Mouse (Mus musculus) ZHBTc4 (cell line): ENCODE measurements at regions not wholly inside any gene's neighbourhood (a gene's known extent, or its start where the extent isn't known, plus 50 kb on each side); places are given as distances from the start of the nearest gene placed in this dataset.
A peak's percentile ranks its signal among the peaks of the same experiment; 100 is the strongest.
"Not testable (repeated sequence)": the region's sequence is repeated elsewhere in the genome, so short reads cannot be mapped to it uniquely, and the experiment has no call there.

Experiments
- DNase-seq: peaks from one replicate; pipeline ENCODE4 v3.0.0-alpha.2; 2011; ENCODE audit warnings: low read depth, low spot score

- DNase-seq, result no peak
These were observed 216.2 kb upstream of the Sesn3 start for GRCm38 (mm10) chr9:14058592-14059227.

GRCm38 (mm10) chr9:14059228-14059779, 215.6 kb upstream of the Sesn3 start:
- DNase-seq, result no peak

DNA sequence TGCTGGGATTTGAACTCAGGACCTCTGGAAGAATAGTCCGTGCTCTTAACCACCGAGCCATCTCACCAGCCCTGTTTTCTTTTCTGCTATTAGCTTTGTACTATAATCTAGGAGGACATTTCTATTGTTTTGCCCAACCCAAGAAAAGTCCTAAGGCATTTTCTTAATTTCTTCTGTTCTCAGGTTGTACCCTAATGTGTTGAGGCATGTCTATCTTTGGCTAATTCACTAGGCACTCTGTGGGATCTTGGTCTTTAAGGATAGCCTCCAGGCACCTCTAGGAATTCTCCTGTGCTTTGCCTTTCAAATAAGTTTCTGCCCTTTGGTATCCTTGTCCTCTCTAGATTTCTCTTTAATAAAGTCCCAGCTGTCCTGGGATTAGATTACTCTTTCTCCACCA, 214.6 kb upstream of the Sesn3 start:
- DNase-seq, result no peak

- no peak for DNase-seq
These were observed 213.5 kb upstream of the Sesn3 start for GRCm38 (mm10) chr9:14061389-14061788.

DNA sequence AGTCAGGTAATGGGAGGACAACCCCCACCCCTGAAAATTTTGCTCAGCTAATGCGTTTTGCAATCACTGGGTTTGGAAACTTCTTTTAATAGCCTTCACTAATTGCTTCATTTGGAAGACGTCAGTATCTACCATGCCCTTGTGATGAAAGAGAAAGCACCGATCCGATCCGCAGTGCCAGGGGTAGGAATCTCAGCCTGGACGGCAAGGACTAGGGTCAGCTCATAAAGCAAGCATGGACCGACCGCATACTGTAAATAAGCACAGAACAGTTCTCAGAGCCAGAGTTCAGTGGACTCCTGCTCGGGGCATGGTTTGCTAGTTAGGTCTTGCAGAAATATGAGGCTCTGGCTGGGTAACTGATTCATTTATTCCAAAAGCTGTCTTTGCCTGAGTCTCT, 213.0 kb upstream of the Sesn3 start:
- no peak for DNase-seq

DNA sequence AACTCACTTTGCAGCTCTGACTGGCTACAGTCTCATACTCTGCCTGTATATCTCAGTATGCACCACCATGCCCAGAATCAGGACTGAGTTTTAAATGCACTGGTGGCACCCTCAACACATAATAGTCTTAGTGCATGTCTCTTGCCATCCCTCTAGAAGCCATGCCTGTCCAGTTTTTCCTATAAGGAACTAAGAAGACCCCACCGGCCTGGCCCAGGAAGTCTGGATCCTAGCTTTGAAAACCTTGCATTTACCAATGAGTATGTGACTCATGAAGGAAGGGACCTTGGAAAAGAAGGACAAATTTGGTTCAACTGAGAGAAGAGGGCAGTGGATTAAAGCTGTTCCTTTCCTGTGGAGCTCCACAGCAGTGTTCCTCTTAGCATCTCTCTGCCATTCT, 212.2 kb upstream of the Sesn3 start:
- no peak for DNase-seq

DNA sequence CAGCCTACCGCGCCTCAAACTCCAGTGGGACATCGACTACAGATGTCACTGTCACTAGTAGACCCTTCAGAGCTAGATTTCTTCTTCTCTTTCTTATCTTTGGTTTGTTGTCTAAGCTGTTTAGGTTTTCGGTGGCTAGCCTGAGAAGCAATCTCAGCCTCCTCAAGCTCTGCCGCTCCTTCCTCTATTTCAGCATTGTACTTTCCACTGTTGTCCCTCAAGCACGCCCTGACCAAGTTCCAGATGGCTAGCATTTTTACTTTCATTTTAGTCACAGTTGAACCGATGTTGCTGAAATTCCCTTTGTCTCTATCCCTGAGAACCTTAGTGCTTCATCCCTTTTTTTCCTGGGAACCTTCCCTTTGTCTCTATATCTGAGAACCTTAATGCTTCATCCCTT, 208.1 kb upstream of the Sesn3 start:
- not testable (repeated sequence) for DNase-seq

- no peak for DNase-seq
These were observed 205.8 kb upstream of the Sesn3 start for GRCm38 (mm10) chr9:14069076-14069475.

GRCm38 (mm10) chr9:14069770-14070169, 205.1 kb upstream of the Sesn3 start:
- DNase-seq, result no peak

DNA sequence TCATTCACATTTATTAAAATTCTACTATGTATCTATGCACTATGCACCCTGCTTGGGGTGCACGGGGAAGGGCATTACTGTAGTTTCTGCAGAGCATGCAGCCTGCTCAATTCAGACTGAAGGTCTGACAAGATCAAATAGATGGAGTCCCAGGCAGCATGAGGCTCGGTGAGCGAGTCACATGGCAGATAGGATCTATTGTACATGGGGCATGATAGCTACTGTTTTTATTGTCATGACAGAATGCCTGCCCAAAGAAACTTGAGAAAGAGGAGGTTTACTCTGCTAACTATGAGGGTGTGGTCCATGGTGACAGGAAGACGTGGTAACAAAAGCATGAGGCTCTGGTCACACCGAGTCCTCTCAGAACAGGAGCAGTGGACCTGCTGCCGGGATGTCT, 203.1 kb upstream of the Sesn3 start:
- no peak for DNase-seq

DNA sequence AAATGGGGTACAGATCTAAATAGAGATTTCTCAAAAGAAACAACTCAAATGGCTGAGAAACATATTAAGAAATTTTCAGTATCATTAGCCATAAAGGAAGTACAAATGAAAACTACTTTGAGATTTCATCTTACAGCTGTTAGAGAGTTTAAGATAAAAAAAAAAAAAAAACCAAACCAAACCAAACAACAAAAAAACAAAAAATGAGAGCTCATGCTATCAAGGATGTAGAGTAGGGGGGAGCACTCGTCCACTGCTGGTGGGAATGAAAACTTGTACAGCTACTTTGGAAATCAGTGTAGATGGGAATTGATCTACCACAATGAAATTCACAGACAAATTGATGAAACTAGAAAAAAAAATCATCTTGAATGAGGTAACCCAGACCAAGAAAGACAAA, 201.9 kb upstream of the Sesn3 start:
- no peak for DNase-seq

DNA sequence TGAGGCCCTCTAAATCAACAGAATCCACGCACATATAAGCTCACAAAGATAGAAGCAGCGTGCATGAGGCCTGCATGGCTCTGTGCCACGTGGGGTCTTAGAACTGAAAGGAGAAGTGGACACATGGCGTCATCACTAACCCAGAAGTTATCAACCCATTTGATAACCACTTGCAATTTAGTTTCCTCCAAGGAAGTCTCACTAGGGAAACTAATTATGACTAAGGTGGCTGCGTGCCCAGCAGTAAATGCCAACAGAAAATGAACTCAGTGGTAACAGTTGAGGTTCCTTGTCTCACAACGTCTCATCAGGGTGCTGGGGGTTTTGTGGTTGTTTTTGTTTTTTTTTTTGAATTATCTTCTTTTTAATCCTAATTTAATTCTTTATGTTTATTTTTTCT, 200.6 kb upstream of the Sesn3 start:
- DNase-seq, result no peak

GRCm38 (mm10) chr9:14074866-14075265, 200.0 kb upstream of the Sesn3 start:
- DNase-seq, result not testable (repeated sequence)

GRCm38 (mm10) chr9:14075452-14075851, 199.4 kb upstream of the Sesn3 start:
- DNase-seq, result no peak

DNA sequence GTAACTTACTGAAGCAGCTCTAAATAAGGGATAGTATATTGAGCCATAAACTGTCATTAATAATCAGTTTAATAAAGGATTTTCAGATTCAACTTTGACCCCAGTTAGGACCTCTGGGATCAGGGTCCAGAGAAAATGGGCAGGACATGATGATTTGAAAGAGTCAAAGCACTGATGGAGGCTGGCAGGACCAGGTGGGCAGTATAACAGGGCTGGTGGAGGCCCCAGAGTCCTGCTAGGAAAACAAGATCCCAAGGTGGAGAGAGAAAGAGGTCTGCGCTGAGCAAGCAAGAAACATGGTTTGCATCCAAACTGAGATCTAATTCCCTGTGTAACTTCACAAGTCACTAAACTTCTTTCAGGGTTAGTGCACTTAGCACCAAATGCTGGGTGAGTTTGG, 199.0 kb upstream of the Sesn3 start:
- DNase-seq, result no peak

DNA sequence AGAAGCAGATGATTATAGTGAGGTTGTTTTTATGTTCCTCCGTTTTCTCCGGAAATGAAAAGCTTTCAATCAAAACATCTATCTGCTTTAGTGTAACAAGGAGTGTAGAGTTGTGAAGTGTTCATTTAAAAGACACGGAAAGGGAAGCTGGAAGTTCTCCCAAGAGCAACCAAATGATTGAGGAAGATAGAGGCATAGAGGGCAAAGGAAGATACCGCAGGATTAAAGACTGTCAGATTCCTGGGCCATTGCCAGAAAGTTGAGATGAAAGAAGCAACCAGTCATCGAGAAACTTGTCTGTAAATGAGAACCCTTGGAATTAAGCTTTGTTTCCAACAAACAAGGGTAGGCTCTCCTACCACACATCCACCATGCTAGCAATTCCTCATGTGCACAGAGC, 198.1 kb upstream of the Sesn3 start:
- no peak for DNase-seq

DNA sequence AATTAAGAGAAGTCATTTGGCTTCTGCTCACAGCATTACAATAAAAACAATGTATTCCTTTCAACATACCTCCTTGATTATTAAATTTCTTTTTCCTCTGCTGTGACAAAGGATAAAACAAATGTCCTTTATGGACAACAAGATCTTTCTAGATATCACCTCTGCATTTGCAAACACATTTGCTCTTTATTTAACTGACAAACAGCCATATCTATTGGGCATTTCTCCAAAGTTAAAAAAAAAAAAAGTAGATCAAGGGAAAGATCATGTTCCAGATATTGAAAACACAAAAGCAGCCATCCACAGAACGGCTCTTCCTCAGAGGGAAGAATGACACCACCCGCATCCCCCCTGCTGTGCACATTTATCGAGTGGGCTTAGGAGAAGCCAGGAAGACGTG, 193.7 kb upstream of the Sesn3 start:
- peak; percentile 22 for DNase-seq

GRCm38 (mm10) chr9:14086201-14086600, 188.7 kb upstream of the Sesn3 start:
- DNase-seq, result no peak

GRCm38 (mm10) chr9:14086611-14087010, 188.3 kb upstream of the Sesn3 start:
- DNase-seq, result no peak

DNA sequence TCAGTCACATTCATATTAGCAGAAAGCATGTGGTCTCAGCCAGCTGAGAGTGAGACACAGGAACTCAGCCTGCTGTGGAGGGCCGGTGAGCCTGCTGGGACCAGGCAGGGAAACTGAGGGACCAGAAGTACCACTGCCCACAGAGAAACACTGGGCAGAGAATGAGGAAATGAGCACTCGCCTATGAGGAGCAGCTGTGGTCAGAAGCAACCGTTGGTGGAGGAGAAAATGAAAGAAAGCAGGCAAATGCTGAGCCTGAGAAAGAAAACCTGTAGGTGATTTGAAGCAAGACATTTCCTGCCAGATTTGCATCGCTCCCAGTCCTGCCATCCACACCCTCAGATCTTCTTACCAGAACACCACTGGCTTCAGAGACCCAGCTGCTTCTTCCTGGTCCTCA, 187.0 kb upstream of the Sesn3 start:
- DNase-seq, result no peak

DNA sequence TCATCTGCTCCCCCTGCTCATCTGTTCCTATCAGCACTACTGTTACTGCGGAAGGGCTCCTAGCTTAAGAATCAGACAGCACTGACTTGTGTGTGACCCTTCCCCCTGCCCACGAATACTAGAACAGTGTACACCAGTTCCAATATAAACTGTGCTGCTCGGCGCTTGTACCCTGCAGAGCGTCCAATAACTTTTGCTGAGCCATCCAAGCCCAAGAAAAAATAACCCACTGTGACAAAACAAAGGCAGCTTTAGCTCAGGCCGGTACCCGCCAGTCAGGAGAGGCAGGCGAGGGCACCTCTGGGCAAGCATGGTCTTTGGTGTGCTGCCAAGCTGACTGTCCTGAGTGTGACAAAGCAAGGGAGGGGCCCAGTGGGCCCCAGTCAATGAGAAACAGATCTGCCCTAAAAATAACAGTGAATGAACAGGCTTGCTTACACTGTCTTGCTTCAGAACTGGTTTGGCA, 185.0 kb upstream of the Sesn3 start:
- DNase-seq, result no peak

- no peak for DNase-seq
These were observed 184.4 kb upstream of the Sesn3 start for GRCm38 (mm10) chr9:14090454-14090853.

DNA sequence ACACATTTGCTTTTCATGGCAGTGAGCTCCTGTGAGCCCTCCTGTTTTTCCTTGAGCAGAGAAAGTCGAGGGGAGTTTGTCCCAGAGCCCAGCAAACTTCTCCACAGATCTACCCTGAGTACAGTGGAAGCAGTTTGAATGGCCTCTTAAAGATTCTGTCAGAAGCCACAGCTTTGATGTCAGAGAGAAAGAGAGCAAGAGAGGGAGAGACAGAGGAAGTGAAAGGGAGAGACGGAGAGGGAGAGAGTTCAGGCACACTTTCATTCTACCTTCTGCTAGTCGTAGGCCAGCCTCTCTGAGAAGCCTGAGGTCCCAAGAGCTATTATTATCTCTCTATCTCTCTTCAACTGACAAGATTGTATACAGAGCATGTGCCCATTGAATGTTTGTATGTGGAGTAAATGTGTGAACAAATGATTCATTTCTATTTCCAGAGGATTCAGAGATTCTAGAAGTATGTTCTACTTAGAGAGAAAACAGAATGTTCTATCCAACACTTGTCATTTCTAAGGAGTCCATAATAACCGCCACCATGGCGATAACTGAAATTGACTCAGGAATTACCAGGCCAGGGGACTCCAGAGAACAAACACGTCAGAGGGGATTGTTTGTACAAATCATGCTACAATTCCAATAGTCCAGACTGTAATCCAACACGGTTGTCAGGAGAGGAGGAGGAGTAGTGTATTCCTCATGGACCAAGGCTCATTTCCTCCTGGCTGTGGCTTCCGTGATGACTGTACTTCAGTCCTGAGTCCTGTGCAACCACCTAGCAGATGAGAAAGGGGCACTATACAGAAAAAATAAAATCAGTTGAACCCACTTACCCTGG, 183.6 kb upstream of the Sesn3 start:
- no peak for DNase-seq
